In genomic region chr4:135877742-135878141, GRCm38 (mm10) we compare ENCODE assay signal across 14 mouse cellular contexts. TPM values are rescaled to one million over a fixed set of nuclear protein-coding genes. Genes with fewer than 3 reads are reported as not detected.
DNase-seq lines count a peak whose midpoint lies in the region; ATAC-seq and TF ChIP-seq lines count a peak whose summit lies in the region.
"Had no signal": no experiment of that assay in that cellular context is flagged by ENCODE, and none has a peak within 500 bp of the region (broad histone marks: within the 10 kb centered on the region; RNA-seq: fewer than 3 reads in every experiment).

No protein-coding gene starts in this region.

- no peak overlapping the region for H3K27ac ChIP-seq in kidney, embryonic 15.5 days
- 0 out of 2 replicates have a peak overlapping the region, but pooled peaks have one; percentile 16 for H3K27ac ChIP-seq in spleen, adult 2 months (ENCODE audit: insufficient read depth, low read length)

- WGBS in kidney, embryonic 15.5 days, result 60% methylated on average over 2 of the region's 2 CpGs
- WGBS in spleen, adult 2 months, result 76% methylated on average over 2 of the region's 2 CpGs

- peaks cover 1% of the 10 kb centered on the region; the same call in 1 of the 2 replicates for H3K36me3 ChIP-seq in kidney, embryonic 15.5 days
- H3K36me3 ChIP-seq in spleen, adult 2 months (ENCODE audit: control insufficient read depth, insufficient read depth, low read length), result no peaks in the 10 kb centered on the region
- H3K36me3 ChIP-seq: stomach, embryonic 15.5 days had no signal

- H3K27me3 ChIP-seq in kidney, embryonic 15.5 days, result no peaks in the 10 kb centered on the region
- H3K27me3 ChIP-seq in spleen, adult 2 months (ENCODE audit: control insufficient read depth, insufficient read depth, low read length), result no peaks in the 10 kb centered on the region
- H3K27me3 ChIP-seq: CH12.LX; stomach, embryonic 15.5 days had no signal

- H3K9me3 ChIP-seq in kidney, embryonic 15.5 days (replicated peaks), result no peaks in the 10 kb centered on the region
- H3K9me3 ChIP-seq: embryonic facial prominence, embryonic 10.5 days; stomach, embryonic 15.5 days had no signal

- peak; percentile 43 for DNase-seq in adrenal gland, postnatal 14 days
- no peak for DNase-seq in adrenal gland, postnatal 36 days
- DNase-seq in kidney, adult 18-20 months, result peak; percentile 56
- no peak for DNase-seq in spleen, adult 2 months (ENCODE audit: low read depth in 1 of 2, low spot score in 2 of 2)
- no peak for DNase-seq in spleen, postnatal 10 days (ENCODE audit: low spot score in 2 of 2)
- DNase-seq in kidney, postnatal 4 days, result peak; percentile 44 to 53
- no peak for DNase-seq in ovary, adult 18-20 months (ENCODE audit: low spot score)
- DNase-seq: left cerebral cortex, postnatal 4 days had no signal

- peaks cover 37% of the 10 kb centered on the region for H3K4me1 ChIP-seq in kidney, embryonic 15.5 days
- H3K4me1 ChIP-seq in spleen, adult 2 months (ENCODE audit: control insufficient read depth, insufficient read depth, insufficient read length), result peaks cover 22% of the 10 kb centered on the region; the same call in 1 of the 2 replicates

- no peak overlapping the region for H3K4me2 ChIP-seq in kidney, embryonic 15.5 days
- H3K4me2 ChIP-seq: midbrain, embryonic 11.5 days had no signal

- TF ChIP-seq POLR2A in spleen, adult 2 months (IDR thresholded peaks at IDR 0.05; ENCODE audit: low read depth, low read length), result no peak

- no peak for TF ChIP-seq CTCF in spleen, adult 2 months (IDR thresholded peaks at IDR 0.05; ENCODE audit: extremely low read depth, insufficient read depth, insufficient read length, insufficient replicate concordance)

- no peak for ATAC-seq in kidney, embryonic 15.5 days (replicated peaks; ENCODE audit: low FRiP score)
- ATAC-seq: hindbrain, embryonic 16.5 days had no signal

- H3K4me3 ChIP-seq in kidney, embryonic 15.5 days (replicated peaks), result no peak overlapping the region
- no peak overlapping the region for H3K4me3 ChIP-seq in spleen, adult 2 months (ENCODE audit: extremely low read depth, insufficient read depth, insufficient read length)
- H3K4me3 ChIP-seq: embryonic facial prominence, embryonic 10.5 days; stomach, embryonic 15.5 days had no signal

- no peak overlapping the region for H3K9ac ChIP-seq in kidney, embryonic 15.5 days
- H3K9ac ChIP-seq: stomach, embryonic 15.5 days had no signal

RNA-seq across cellular contexts. Expression of gene Pnrc2, which starts 4.1 kb away (rescaled TPM):
- 110 and 149 TPM in 2 replicates for total RNA-seq in adrenal gland, postnatal 14 days (2021)
- total RNA-seq in adrenal gland, postnatal 36 days (2021), result 100 to 1,000 TPM; 104 to 111 TPM
- 194 and 213 TPM in 2 replicates for polyA plus RNA-seq in kidney, embryonic 15.5 days (2015; fragmentation: Nextera tagmentation; extraction: Ambion mirVana)
- 12.2 and 14.7 TPM in 2 replicates for polyA plus RNA-seq in spleen, adult 2 months (2012; rRNA removed)

RNA-seq across cellular contexts. Expression of gene Cnr2, which starts 17.5 kb away (rescaled TPM):
- total RNA-seq in adrenal gland, postnatal 14 days (2021), result 1.9 and 4.7 TPM in 2 replicates
- 1 to 10 TPM; 1.3 to 1.6 TPM for total RNA-seq in adrenal gland, postnatal 36 days (2021)
- 0.64 and 0.95 TPM in 2 replicates for polyA plus RNA-seq in kidney, embryonic 15.5 days (2015; fragmentation: Nextera tagmentation; extraction: Ambion mirVana)
- 44.8 and 47.2 TPM in 2 replicates for polyA plus RNA-seq in spleen, adult 2 months (2012; rRNA removed)

RNA-seq across cellular contexts. Expression of gene Srsf10, which starts 22.2 kb away (rescaled TPM):
- total RNA-seq in adrenal gland, postnatal 14 days (2021), result 119 and 125 TPM in 2 replicates
- 100 to 1,000 TPM in 1 of 2 experiments, 10 to 100 TPM in 1; 82.3 to 120 TPM for total RNA-seq in adrenal gland, postnatal 36 days (2021)
- 268 and 279 TPM in 2 replicates for polyA plus RNA-seq in kidney, embryonic 15.5 days (2015; fragmentation: Nextera tagmentation; extraction: Ambion mirVana)
- polyA plus RNA-seq in spleen, adult 2 months (2012; rRNA removed), result 68.0 and 109 TPM in 2 replicates

RNA-seq across cellular contexts. Expression of gene Fuca1, which starts 42.8 kb away (rescaled TPM):
- 90.1 and 94.3 TPM in 2 replicates for total RNA-seq in adrenal gland, postnatal 14 days (2021)
- total RNA-seq in adrenal gland, postnatal 36 days (2021), result 10 to 100 TPM; 84.1 to 87.4 TPM
- 70.1 and 71.8 TPM in 2 replicates for polyA plus RNA-seq in kidney, embryonic 15.5 days (2015; fragmentation: Nextera tagmentation; extraction: Ambion mirVana)
- polyA plus RNA-seq in spleen, adult 2 months (2012; rRNA removed), result 45.7 TPM in 2 replicates

Comparison
In these comparisons a context has a peak if more than half of its experiments do, and no peak if none do; other contexts are left out.
1. DNase-seq: peak in adrenal gland, postnatal 14 days (single experiment), kidney, adult 18-20 months (single experiment) and kidney, postnatal 4 days (2 of 2); none in adrenal gland, postnatal 36 days (0 of 2), spleen, adult 2 months (0 of 2), spleen, postnatal 10 days (0 of 2) and ovary, adult 18-20 months (single experiment).